Mouse (Mus musculus) inflammation-experienced regulatory T-cells (primary cell): Measurements from ENCODE around the gene Sprr2b. TPM values are rescaled to one million over a fixed set of nuclear protein-coding genes. Genes with fewer than 3 reads are reported as not detected.

Experiments
- polyA plus RNA-seq, 2 experiments: library from polyadenylated mRNA; unstranded; fragments of 100-300 nt; shearing (Covaris generic); gene quantifications; one replicate each; pipeline ENCODE4 v1.2.1; 2017

Gene Sprr2b
- not detected for polyA plus RNA-seq

DNA sequence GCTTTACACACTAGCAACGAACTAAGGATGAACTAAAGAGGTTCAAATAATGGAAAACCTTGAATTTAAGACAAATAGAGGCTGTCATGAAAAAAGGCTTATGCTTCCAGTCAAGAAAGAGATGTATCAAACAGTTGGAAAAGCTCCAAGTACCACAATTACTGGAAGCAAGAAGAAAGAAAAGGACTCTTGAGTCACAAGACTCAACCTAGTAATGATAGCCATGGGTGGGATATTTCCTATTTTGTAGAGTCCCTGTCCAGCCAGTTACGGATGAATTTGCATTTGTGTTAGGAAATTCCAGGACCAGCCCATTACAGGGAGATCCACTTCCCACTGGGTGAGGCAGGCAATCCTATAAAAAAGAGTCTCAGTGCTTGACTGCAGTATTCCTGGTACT is at the start of gene Sprr2b:
Sprr2b (plus strand) TSS at position 301 of the 400 bp plus-strand sequence.

DNA sequence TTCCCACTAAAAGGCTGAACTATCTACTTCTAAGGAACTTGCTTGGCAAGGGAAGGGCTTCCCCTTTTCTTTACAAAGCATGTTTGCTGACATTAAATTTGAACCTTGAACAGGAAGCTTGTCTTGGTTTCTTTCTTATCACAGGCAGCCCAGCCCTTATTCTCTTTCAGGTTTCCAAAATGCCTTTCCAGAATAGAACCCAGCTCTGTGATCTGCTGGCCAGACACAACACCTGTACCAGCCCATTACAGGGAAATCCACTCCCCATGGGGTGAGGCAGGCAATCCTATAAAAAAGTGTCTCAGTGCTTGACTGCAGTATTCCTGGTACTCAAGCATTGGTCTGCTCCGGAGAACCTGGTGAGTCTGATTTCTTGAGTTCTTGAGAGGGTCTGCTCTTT is 31.3 kb upstream of the Sprr2b start, which contains the start of gene Sprr2a3:
Sprr2a3 (plus strand) TSS at position 317 of the 400 bp plus-strand sequence.

DNA sequence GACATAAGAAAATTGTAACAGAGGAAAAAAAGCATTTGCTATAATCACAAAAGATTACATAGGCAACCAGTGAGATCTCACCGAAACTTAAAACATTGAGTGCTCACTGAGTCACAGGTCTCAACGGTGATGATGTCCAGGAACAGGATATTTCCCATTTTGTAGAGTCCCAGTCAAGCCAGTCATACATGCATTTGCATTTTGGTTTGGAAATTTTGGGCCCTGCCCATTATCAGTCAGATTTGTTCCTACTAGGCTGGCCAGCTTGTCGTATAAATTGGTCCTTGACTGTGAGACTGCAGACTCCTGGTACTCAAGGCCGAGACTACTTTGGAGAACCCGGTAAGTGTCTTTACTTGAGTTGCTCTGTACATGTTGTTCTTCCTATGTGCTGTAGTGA is 22.4 kb downstream of the Sprr2b start, which contains the start of gene Sprr2d:
Sprr2d (plus strand) TSS at position 301 of the 400 bp plus-strand sequence.

DNA sequence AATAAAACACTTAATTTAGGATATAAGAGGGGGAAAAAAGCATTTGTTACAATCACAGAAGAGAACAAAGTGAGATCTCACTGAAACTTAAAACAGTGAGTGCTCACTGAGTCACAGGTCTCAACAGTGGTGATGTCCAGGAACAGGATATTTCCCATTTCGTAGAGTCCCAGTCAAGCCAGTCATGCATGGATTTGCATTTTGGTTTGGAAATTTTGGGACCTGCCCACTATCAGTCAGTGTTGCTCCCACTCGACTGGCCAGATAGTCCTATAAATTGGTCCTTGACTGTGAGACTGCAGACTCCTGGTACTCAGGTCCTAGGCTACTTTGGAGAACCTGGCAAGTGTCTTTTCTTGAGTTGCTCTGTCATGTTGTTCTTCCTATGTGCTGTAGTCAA is 35.4 kb downstream of the Sprr2b start, which contains the start of gene Sprr2e:
Sprr2e (plus strand) TSS at position 301 of the 400 bp plus-strand sequence.

DNA sequence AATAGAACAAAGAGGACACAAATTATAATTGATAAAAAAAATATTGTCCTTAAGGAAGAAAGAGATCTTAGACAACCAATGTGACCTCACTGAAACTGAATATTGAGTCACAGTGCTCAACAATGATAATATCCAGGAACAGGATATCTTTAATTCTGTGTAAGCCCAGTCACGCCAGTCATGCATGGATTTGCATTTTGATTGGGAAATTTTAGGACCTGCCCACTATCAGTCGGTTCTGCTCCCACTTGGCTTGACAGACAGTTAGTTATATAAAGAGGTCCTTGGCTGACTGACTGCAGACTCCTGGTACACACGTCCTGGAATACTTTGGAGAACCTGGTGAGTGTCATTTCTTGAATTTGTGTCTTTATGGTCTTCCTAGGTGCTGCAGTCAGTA is 48.5 kb downstream of the Sprr2b start, which contains the start of gene Sprr2f:
Sprr2f (plus strand) TSS at position 301 of the 400 bp plus-strand sequence.

Other genes starting within 250 kb of the Sprr2b start
- under 1 TPM in 1 of 2 experiments, not detected in 1; 0.53 TPM for gene Lor, start 233.5 kb upstream of the Sprr2b start, polyA plus RNA-seq
- 1 to 10 TPM in 1 of 2 experiments, under 1 TPM in 1; 0.66 to 1.8 TPM for gene Prr9, start 192.7 kb upstream of the Sprr2b start, polyA plus RNA-seq
- not detected for gene Lelp1, start 173.9 kb upstream of the Sprr2b start, polyA plus RNA-seq
- gene Sprr2a1, start 100.8 kb upstream of the Sprr2b start, polyA plus RNA-seq, result not detected
- under 1 TPM in 1 of 2 experiments, not detected in 1; 0.67 TPM for gene Sprr2a2, start 100.7 kb upstream of the Sprr2b start, polyA plus RNA-seq
- gene Sprr2a3, start 31.2 kb upstream of the Sprr2b start, polyA plus RNA-seq, result not detected
- not detected for gene Sprr2d, start 22.5 kb downstream of the Sprr2b start, polyA plus RNA-seq
- under 1 TPM; 0.42 to 0.76 TPM for gene Sprr2e, start 35.5 kb downstream of the Sprr2b start, polyA plus RNA-seq
- gene Sprr2f, start 48.6 kb downstream of the Sprr2b start, polyA plus RNA-seq, result not detected
- gene Sprr2h, start 69.1 kb downstream of the Sprr2b start, polyA plus RNA-seq, result not detected
- gene Sprr2i, start 91.4 kb downstream of the Sprr2b start, polyA plus RNA-seq, result not detected
- 1 to 10 TPM in 1 of 2 experiments, not detected in 1; 1.0 TPM for gene Sprr2j-ps, start 101.5 kb downstream of the Sprr2b start, polyA plus RNA-seq
- 10 to 100 TPM; 23.3 to 26.3 TPM for gene Gm9774, start 112.8 kb downstream of the Sprr2b start, polyA plus RNA-seq
- gene Sprr2k, start 116.0 kb downstream of the Sprr2b start, polyA plus RNA-seq, result not detected
- not detected for gene Sprr1b, start 122.2 kb downstream of the Sprr2b start, polyA plus RNA-seq
- gene Sprr3, start 142.1 kb downstream of the Sprr2b start, polyA plus RNA-seq, result not detected
- gene Sprr1a, start 169.3 kb downstream of the Sprr2b start, polyA plus RNA-seq, result not detected
- gene Sprr4, start 183.9 kb downstream of the Sprr2b start, polyA plus RNA-seq, result not detected
- gene 2310046K23Rik, start 217.9 kb downstream of the Sprr2b start, polyA plus RNA-seq, result not detected